In genomic region chr5:31810796-31811662, GRCm38 (mm10) we compare ENCODE assay signal across 9 mouse cellular contexts.
DNase-seq lines count a peak whose midpoint lies in the region; ATAC-seq lines count a peak whose summit lies in the region.
"Had no signal": no experiment of that assay in that cellular context is flagged by ENCODE, and none has a peak within 500 bp of the region (broad histone marks: within the 10 kb centered on the region; RNA-seq: fewer than 3 reads in every experiment).

No protein-coding gene starts in this region.

- peak overlapping the region; percentile 16; the same call in 1 of the 2 replicates for H3K4me2 ChIP-seq in intestine, embryonic 16.5 days (ENCODE audit: low read depth, low read length)
- no peak overlapping the region for H3K4me2 ChIP-seq in midbrain, embryonic 15.5 days

- H3K9me3 ChIP-seq in erythroblast, embryonic 14.5 days (ENCODE audit: control insufficient read depth, low read length) = no peaks in the 10 kb centered on the region
- no peaks in the 10 kb centered on the region for H3K9me3 ChIP-seq in intestine, embryonic 16.5 days (ENCODE audit: control insufficient read depth, low read length)
- H3K9me3 ChIP-seq in midbrain, embryonic 15.5 days = no peaks in the 10 kb centered on the region

- peak overlapping the region; percentile 16 for H3K4me3 ChIP-seq in erythroblast, embryonic 14.5 days (replicated peaks)
- no peak overlapping the region for H3K4me3 ChIP-seq in intestine, embryonic 16.5 days (ENCODE audit: low read length)
- H3K4me3 ChIP-seq in midbrain, embryonic 15.5 days = no peak overlapping the region
- H3K4me3 ChIP-seq: myocyte had no signal

- H3K9ac ChIP-seq in intestine, embryonic 16.5 days (ENCODE audit: low read depth, low read length) = no peak overlapping the region
- H3K9ac ChIP-seq in midbrain, embryonic 15.5 days = no peak overlapping the region

- DNase-seq in 3T3-L1 (ENCODE audit: low read depth, low spot score) = peak; percentile 18
- peak; percentile 64 to 67 for DNase-seq in cerebellum, postnatal 10 days
- peak; percentile 10 for DNase-seq in lung, postnatal 10 days
- DNase-seq in thymus, postnatal 0 days (ENCODE audit: low spot score) = no peak

- no peak for ATAC-seq in erythroblast, adult 5-6 weeks (replicated peaks; ENCODE audit: low FRiP score, poor library complexity, severe bottlenecking)
- peak; percentile 96 for ATAC-seq in intestine, embryonic 16.5 days
- no peak for ATAC-seq in midbrain, embryonic 15.5 days (replicated peaks)

- H3K27me3 ChIP-seq in erythroblast, embryonic 14.5 days (ENCODE audit: control insufficient read depth) = no peaks in the 10 kb centered on the region
- no peaks in the 10 kb centered on the region for H3K27me3 ChIP-seq in intestine, embryonic 16.5 days (replicated peaks; ENCODE audit: control insufficient read depth, insufficient read depth, low read length)
- no peaks in the 10 kb centered on the region for H3K27me3 ChIP-seq in midbrain, embryonic 15.5 days (replicated peaks)

- WGBS in intestine, embryonic 16.5 days = 25% methylated on average over 12 of the region's 12 CpGs
- 42% methylated on average over 12 of the region's 12 CpGs for WGBS in midbrain, embryonic 15.5 days

- H3K36me3 ChIP-seq in erythroblast, embryonic 14.5 days (ENCODE audit: control insufficient read depth) = no peaks in the 10 kb centered on the region
- no peaks in the 10 kb centered on the region for H3K36me3 ChIP-seq in intestine, embryonic 16.5 days (ENCODE audit: control insufficient read depth, insufficient read depth, low read length)
- no peaks in the 10 kb centered on the region for H3K36me3 ChIP-seq in midbrain, embryonic 15.5 days (replicated peaks)

- peaks cover 18% of the 10 kb centered on the region for H3K4me1 ChIP-seq in erythroblast, embryonic 14.5 days (ENCODE audit: control insufficient read depth)
- H3K4me1 ChIP-seq in intestine, embryonic 16.5 days (ENCODE audit: control insufficient read depth, insufficient read depth, low read length) = peaks cover 7% of the 10 kb centered on the region; the same call in 1 of the 2 replicates
- no peaks in the 10 kb centered on the region for H3K4me1 ChIP-seq in midbrain, embryonic 15.5 days

- H3K27ac ChIP-seq in intestine, embryonic 16.5 days (ENCODE audit: low read length) = peak overlapping the region; percentile 88
- no peak overlapping the region for H3K27ac ChIP-seq in midbrain, embryonic 15.5 days
